Mouse (Mus musculus) erythroid progenitor cell, adult 5-6 weeks (primary cell): ENCODE results near the gene Dcxr. TPM values are rescaled to one million over a fixed set of nuclear protein-coding genes. Genes with fewer than 3 reads are reported as not detected.

ENCODE experiments used
- ATAC-seq: replicated peaks from 2 replicates; pipeline ENCODE4 v1.8.0; 2016; ENCODE audit warnings: moderate number of reproducible peaks, mild to moderate bottlenecking, moderate TSS enrichment, inconsistent platforms; ENCODE audit not compliant: poor library complexity, low FRiP score, severe bottlenecking
- total RNA-seq, 2 experiments: library from RNA; stranded (forward) in 1 of 2; stranded (reverse) in 1 of 2; fragments of 150-400 nt in 1 of 2; fragments of 186-747, 209-891 nt in 1 of 2; gene quantifications; 2 replicates each; pipeline versions ENCODE4 v1.2.3 to v1.2.4; 2015 to 2017; ENCODE audit warnings: low replicate concordance in 2 of 2

The Dcxr gene
- total RNA-seq, 2 experiments from 2014 or later = not detected

- ATAC-seq = no peak
These were observed 4.3 kb upstream of the Dcxr start for GRCm38 (mm10) chr11:120731395-120731794.

GRCm38 (mm10) chr11:120730331-120730870 lies 3.3 kb upstream of the Dcxr start:
- no peak for ATAC-seq

GRCm38 (mm10) chr11:120729432-120730050 lies 2.5 kb upstream of the Dcxr start:
- 0 out of 2 replicates have a peak, but pooled peaks have one; percentile 33 for ATAC-seq

GRCm38 (mm10) chr11:120728530-120729240 lies 1.6 kb upstream of the Dcxr start:
- ATAC-seq = no peak

GRCm38 (mm10) chr11:120727564-120727963 lies 483 bp upstream of the Dcxr start:
- ATAC-seq = no peak

- no peak for ATAC-seq
These were observed 575 bp downstream of the Dcxr start for GRCm38 (mm10) chr11:120726243-120727168.

- ATAC-seq = no peak
These were observed 3.6 kb downstream of the Dcxr start for GRCm38 (mm10) chr11:120723509-120723908.

- ATAC-seq = no peak
These were observed 4.2 kb downstream of the Dcxr start for GRCm38 (mm10) chr11:120722761-120723382.

- no peak for ATAC-seq
These were observed 4.9 kb downstream of the Dcxr start for GRCm38 (mm10) chr11:120722067-120722630.

GRCm38 (mm10) chr11:120721124-120722066 lies 5.7 kb downstream of the Dcxr start, which contains the start of gene Rac3:
TSS of gene Rac3 (plus strand) at chr11:120721470.
- ATAC-seq = no peak

- peak; percentile 44; the same call in 1 of the 2 replicates for ATAC-seq
These were observed 6.6 kb downstream of the Dcxr start for GRCm38 (mm10) chr11:120720450-120720849.

GRCm38 (mm10) chr11:120719841-120720376 lies 7.2 kb downstream of the Dcxr start:
- ATAC-seq = no peak

GRCm38 (mm10) chr11:120719242-120719641 lies 7.8 kb downstream of the Dcxr start:
- ATAC-seq = no peak

- ATAC-seq = no peak
These were observed 11.9 kb downstream of the Dcxr start for GRCm38 (mm10) chr11:120715131-120715530.

GRCm38 (mm10) chr11:120714546-120714945 lies 12.5 kb downstream of the Dcxr start:
- ATAC-seq = no peak

GRCm38 (mm10) chr11:120713580-120714518 lies 13.2 kb downstream of the Dcxr start, which contains the start of the genes Cenpx and Lrrc45:
TSS of gene Cenpx (minus strand) at chr11:120713738.
TSS of gene Lrrc45 (plus strand) at chr11:120713925.
- peak; percentile 92 for ATAC-seq
